Mouse (Mus musculus) hindbrain, embryonic 12.5 days (tissue): ENCODE measurements at regions not wholly inside any gene's neighbourhood (a gene's known extent, or its start where the extent isn't known, plus 50 kb on each side); places are given as distances from the start of the nearest gene placed in this dataset.

Experiments used
- ATAC-seq: fragments of 200-750 bp; cut with Nextera tagmentation; 2 replicates; pipeline ENCODE4 v1.8.0; 2017; ENCODE audit warnings: moderate TSS enrichment; ENCODE audit not compliant: low FRiP score
- H3K27ac ChIP-seq: fragments of 300-500 bp; sonication (generic); 2 replicates; pipeline ENCODE4 v1.5.1; 2016; ENCODE audit warnings: mild to moderate bottlenecking
- H3K27me3 ChIP-seq: fragments of 300-500 bp; sonication (generic); 2 replicates; pipeline ENCODE4 v1.6.1; 2016; ENCODE audit warnings: mild to moderate bottlenecking
- H3K36me3 ChIP-seq: fragments of 300-500 bp; sonication (generic); 2 replicates; pipeline ENCODE4 v1.6.1; 2016; ENCODE audit warnings: mild to moderate bottlenecking
- H3K4me1 ChIP-seq: fragments of 300-500 bp; sonication (generic); 2 replicates; pipeline ENCODE4 v1.6.1; 2016
- H3K4me2 ChIP-seq: fragments of 300-500 bp; sonication (generic); replicated peaks from 2 replicates; pipeline ENCODE4 v1.6.1; 2016; ENCODE audit warnings: mild to moderate bottlenecking
- H3K4me3 ChIP-seq: fragments of 300-500 bp; sonication (generic); 2 replicates; pipeline ENCODE4 v1.5.1; 2016; ENCODE audit warnings: mild to moderate bottlenecking
- H3K9ac ChIP-seq: fragments of 300-500 bp; sonication (generic); 2 replicates; pipeline ENCODE4 v1.6.1; 2016; ENCODE audit warnings: mild to moderate bottlenecking, moderate library complexity
- H3K9me3 ChIP-seq: fragments of 300-500 bp; sonication (generic); replicated peaks from 2 replicates; pipeline ENCODE4 v1.6.1; 2016; ENCODE audit warnings: mild to moderate bottlenecking
- WGBS: fragments of 180-500 bp; shearing (Covaris S2); methylation state at CpG from one replicate; pipeline ENCODE4 v1.1.7; 2016; 5-methylcytosine and 5-hydroxymethylcytosine counted together

GRCm38 (mm10) chr16:27783978-27784377, 395.3 kb downstream of the Ccdc50 start:
- H3K36me3 ChIP-seq, result no peaks in the 10 kb centered on the region
- no peaks in the 10 kb centered on the region for H3K9me3 ChIP-seq
- WGBS, result 75% methylated on average over 1 of the region's 1 CpGs
- H3K27ac ChIP-seq, result no peak overlapping the region
- H3K27me3 ChIP-seq, result no peaks in the 10 kb centered on the region
- ATAC-seq, result no peak
- no peak overlapping the region for H3K9ac ChIP-seq
- no peaks in the 10 kb centered on the region for H3K4me1 ChIP-seq
- no peak overlapping the region for H3K4me2 ChIP-seq
- H3K4me3 ChIP-seq, result no peak overlapping the region

- H3K36me3 ChIP-seq, result no peaks in the 10 kb centered on the region
- H3K4me3 ChIP-seq, result no peak overlapping the region
- H3K9ac ChIP-seq, result no peak overlapping the region
- no peak overlapping the region for H3K4me2 ChIP-seq
- 86% methylated on average over 1 of the region's 1 CpGs for WGBS
- H3K27ac ChIP-seq, result no peak overlapping the region
- ATAC-seq, result no peak
- no peaks in the 10 kb centered on the region for H3K4me1 ChIP-seq
- H3K27me3 ChIP-seq, result no peaks in the 10 kb centered on the region
- no peaks in the 10 kb centered on the region for H3K9me3 ChIP-seq
These were observed 404.7 kb downstream of the Ccdc50 start for GRCm38 (mm10) chr16:27793406-27793805.

- Histone ChIP-seq H3K4me2 (no peak overlapping the region), H3K27me3 (no peaks in the 10 kb centered on the region), H3K36me3 (no peaks in the 10 kb centered on the region), H3K27ac (no peak overlapping the region), H3K9ac (no peak overlapping the region), H3K4me3 (no peak overlapping the region), H3K9me3 (no peaks in the 10 kb centered on the region), H3K4me1 (no peaks in the 10 kb centered on the region)
- ATAC-seq, result peak; percentile 58; the same call in 1 of the 2 replicates
- 90% methylated on average over 1 of the region's 1 CpGs for WGBS
These were observed 406.2 kb downstream of the Ccdc50 start for GRCm38 (mm10) chr16:27794907-27795306.

GRCm38 (mm10) chr16:27796153-27796822, 407.6 kb downstream of the Ccdc50 start:
- no peaks in the 10 kb centered on the region for H3K36me3 ChIP-seq
- ATAC-seq, result no peak
- 89% methylated on average over 10 of the region's 10 CpGs for WGBS

GRCm38 (mm10) chr16:27814476-27814875, 425.8 kb downstream of the Ccdc50 start:
- 78% methylated on average over 1 of the region's 1 CpGs for WGBS
- H3K4me2 ChIP-seq, result no peak overlapping the region
- no peak overlapping the region for H3K27ac ChIP-seq
- no peak for ATAC-seq
- H3K9ac ChIP-seq, result no peak overlapping the region
- no peaks in the 10 kb centered on the region for H3K4me1 ChIP-seq
- no peaks in the 10 kb centered on the region for H3K27me3 ChIP-seq
- H3K36me3 ChIP-seq, result no peaks in the 10 kb centered on the region
- no peak overlapping the region for H3K4me3 ChIP-seq
- no peaks in the 10 kb centered on the region for H3K9me3 ChIP-seq

More at GRCm38 (mm10) chr16:27796153-27796822, 407.6 kb downstream of the Ccdc50 start:
- Histone ChIP-seq H3K27ac (no peak overlapping the region), H3K9me3 (no peaks in the 10 kb centered on the region), H3K4me2 (no peak overlapping the region), H3K9ac (no peak overlapping the region), H3K4me1 (no peaks in the 10 kb centered on the region), H3K27me3 (no peaks in the 10 kb centered on the region), H3K4me3 (no peak overlapping the region)
